Mouse (Mus musculus) midbrain, embryonic 10.5 days (tissue): ENCODE results near the gene Psip1. TPM values are rescaled to one million over a fixed set of nuclear protein-coding genes. Genes with fewer than 3 reads are reported as not detected.
"Not testable (repeated sequence)": the region's sequence is repeated elsewhere in the genome, so short reads cannot be mapped to it uniquely, and the experiment has no call there.

Experiments
- DNase-seq: peaks from one replicate; pipeline ENCODE4 v3.0.0-alpha.2; 2017; ENCODE audit warnings: low spot score
- H3K27ac ChIP-seq: fragments of 300-500 bp; sonication (generic); replicated peaks from 2 replicates; pipeline ENCODE4 v1.5.1; 2016; ENCODE audit warnings: mild to moderate bottlenecking
- H3K27me3 ChIP-seq: fragments of 300-500 bp; sonication (generic); 2 replicates; pipeline ENCODE4 v1.6.1; 2016; ENCODE audit warnings: low read depth, mild to moderate bottlenecking; ENCODE audit not compliant: poor library complexity, severe bottlenecking
- H3K36me3 ChIP-seq: fragments of 300-500 bp; sonication (generic); 2 replicates; pipeline ENCODE4 v1.6.1; 2016; ENCODE audit warnings: mild to moderate bottlenecking, moderate library complexity
- H3K4me1 ChIP-seq: fragments of 300-500 bp; sonication (generic); 2 replicates; pipeline ENCODE4 v1.6.1; 2016
- H3K4me3 ChIP-seq: fragments of 300-500 bp; sonication (generic); 2 replicates; pipeline ENCODE4 v1.5.1; 2016; ENCODE audit warnings: mild to moderate bottlenecking, moderate library complexity
- H3K9me3 ChIP-seq: fragments of 300-500 bp; sonication (generic); replicated peaks from 2 replicates; pipeline ENCODE4 v1.6.1; 2016; ENCODE audit warnings: mild to moderate bottlenecking
- WGBS: fragments of 180-500 bp; shearing (Covaris S2); methylation state at CpG from one replicate; pipeline ENCODE4 v1.1.7; 2016; 5-methylcytosine and 5-hydroxymethylcytosine counted together
- polyA plus RNA-seq: library from polyadenylated mRNA; unstranded; fragments of >200 nt; fragmentation: Nextera tagmentation; extraction: Ambion mirVana; gene quantifications from 2 replicates; pipeline ENCODE4 v1.2.1, GENCODE M21; 2016

Psip1 gene
- 302 and 314 TPM in 2 replicates for polyA plus RNA-seq

- Histone ChIP-seq H3K9me3 (no peaks in the 10 kb centered on the region), H3K36me3 (peaks cover 33% of the 10 kb centered on the region), H3K27me3 (no peaks in the 10 kb centered on the region), H3K27ac (peak within 1 kb of the TSS; percentile 100), H3K4me1 (peaks cover 41% of the 10 kb centered on the region), H3K4me3 (peak within 1 kb of the TSS; percentile 96)
- whole genome bisulfite sequencing: 2% methylated on average over 68 of the region's 86 CpGs
- peak; percentile 93 for DNase-seq
Measured at GRCm38 (mm10) chr4:83486117-83486901, at the start of gene Psip1. Psip1 (minus strand) TSS chr4:83486459.

- DNase-seq: no peak
- Histone ChIP-seq H3K27ac (no peak overlapping the region), H3K4me1 (peaks cover 9% of the 10 kb centered on the region; the same call in 1 of the 2 replicates), H3K36me3 (no peaks in the 10 kb centered on the region), H3K27me3 (no peaks in the 10 kb centered on the region), H3K9me3 (no peaks in the 10 kb centered on the region), H3K4me3 (no peak overlapping the region)
- 90% methylated on average over 7 of the region's 7 CpGs for WGBS
Measured at GRCm38 (mm10) chr4:83534024-83534423, 47.8 kb upstream of the Psip1 start.

GRCm38 (mm10) chr4:83533168-83533911 lies 47.1 kb upstream of the Psip1 start:
- H3K36me3 ChIP-seq: no peaks in the 10 kb centered on the region
- no peak overlapping the region for H3K4me3 ChIP-seq
- no peak overlapping the region for H3K27ac ChIP-seq
- peaks cover 9% of the 10 kb centered on the region; the same call in 1 of the 2 replicates for H3K4me1 ChIP-seq
- WGBS: 85% methylated on average over 9 of the region's 9 CpGs
- no peaks in the 10 kb centered on the region for H3K27me3 ChIP-seq
- no peak for DNase-seq
- no peaks in the 10 kb centered on the region for H3K9me3 ChIP-seq

- not testable (repeated sequence) for H3K4me3 ChIP-seq, H3K27ac ChIP-seq, H3K36me3 ChIP-seq, DNase-seq, H3K9me3 ChIP-seq, H3K27me3 ChIP-seq
- peaks cover 21% of the 10 kb centered on the region for H3K4me1 ChIP-seq
- WGBS: 93% methylated on average over 4 of the region's 4 CpGs
Measured at GRCm38 (mm10) chr4:83530060-83530459, 43.8 kb upstream of the Psip1 start.

- no peak overlapping the region for H3K4me3 ChIP-seq
- H3K27me3 ChIP-seq: no peaks in the 10 kb centered on the region
- no peak overlapping the region for H3K27ac ChIP-seq
- no peaks in the 10 kb centered on the region for H3K36me3 ChIP-seq
- H3K4me1 ChIP-seq: peaks cover 37% of the 10 kb centered on the region
- no peaks in the 10 kb centered on the region for H3K9me3 ChIP-seq
- peak; percentile 26 for DNase-seq
Measured at GRCm38 (mm10) chr4:83527921-83528320, 41.7 kb upstream of the Psip1 start.

GRCm38 (mm10) chr4:83526988-83527334 lies 40.7 kb upstream of the Psip1 start:
- Histone ChIP-seq H3K27me3 (no peaks in the 10 kb centered on the region), H3K4me1 (peaks cover 47% of the 10 kb centered on the region), H3K4me3 (no peak overlapping the region), H3K36me3 (no peaks in the 10 kb centered on the region), H3K9me3 (no peaks in the 10 kb centered on the region), H3K27ac (no peak overlapping the region)
- no peak for DNase-seq
- WGBS: 59% methylated on average over 6 of the region's 6 CpGs

GRCm38 (mm10) chr4:83526270-83526987 lies 40.2 kb upstream of the Psip1 start:
- Histone ChIP-seq H3K4me1 (peaks cover 52% of the 10 kb centered on the region), H3K36me3 (no peaks in the 10 kb centered on the region), H3K9me3 (no peaks in the 10 kb centered on the region), H3K4me3 (peak overlapping the region; percentile 82), H3K27ac (no peak overlapping the region), H3K27me3 (no peaks in the 10 kb centered on the region)
- no peak for DNase-seq
- WGBS: 8% methylated on average over 13 of the region's 13 CpGs

GRCm38 (mm10) chr4:83525690-83526055 lies 39.4 kb upstream of the Psip1 start:
- H3K9me3 ChIP-seq: no peaks in the 10 kb centered on the region
- WGBS: under 1% methylated on average over 18 of the region's 18 CpGs
- peak overlapping the region; percentile 96 for H3K27ac ChIP-seq
- no peaks in the 10 kb centered on the region for H3K36me3 ChIP-seq
- H3K27me3 ChIP-seq: no peaks in the 10 kb centered on the region
- no peak for DNase-seq
- H3K4me3 ChIP-seq: peak overlapping the region; percentile 82
- peaks cover 52% of the 10 kb centered on the region for H3K4me1 ChIP-seq

GRCm38 (mm10) chr4:83524843-83525689 lies 38.8 kb upstream of the Psip1 start, which contains the start of gene Ccdc171:
Ccdc171 (plus strand) TSS chr4:83525545.
- under 1% methylated on average over 72 of the region's 73 CpGs for WGBS
- peak within 1 kb of the TSS; percentile 96 for H3K27ac ChIP-seq
- H3K27me3 ChIP-seq: no peaks in the 10 kb centered on the region
- H3K4me3 ChIP-seq: peak within 1 kb of the TSS; percentile 82
- DNase-seq: peak; percentile 97
- H3K4me1 ChIP-seq: peaks cover 48% of the 10 kb centered on the region
- no peaks in the 10 kb centered on the region for H3K9me3 ChIP-seq
- H3K36me3 ChIP-seq: no peaks in the 10 kb centered on the region

- Histone ChIP-seq H3K27ac (peak overlapping the region; percentile 96), H3K36me3 (no peaks in the 10 kb centered on the region), H3K9me3 (no peaks in the 10 kb centered on the region), H3K4me3 (peak overlapping the region; percentile 82), H3K27me3 (no peaks in the 10 kb centered on the region), H3K4me1 (peaks cover 48% of the 10 kb centered on the region)
- 3% methylated on average over 6 of the region's 6 CpGs for WGBS
- no peak for DNase-seq
Measured at GRCm38 (mm10) chr4:83524456-83524842, 38.2 kb upstream of the Psip1 start.

- Histone ChIP-seq H3K4me1 (peaks cover 47% of the 10 kb centered on the region), H3K36me3 (no peaks in the 10 kb centered on the region), H3K27me3 (no peaks in the 10 kb centered on the region), H3K4me3 (no peak overlapping the region), H3K27ac (peak overlapping the region; percentile 19; the same call in 1 of the 2 replicates), H3K9me3 (no peaks in the 10 kb centered on the region)
- no peak for DNase-seq
- 50% methylated on average over 5 of the region's 5 CpGs for WGBS
Measured at GRCm38 (mm10) chr4:83522066-83522465, 35.8 kb upstream of the Psip1 start.

GRCm38 (mm10) chr4:83520308-83520707 lies 34.0 kb upstream of the Psip1 start:
- DNase-seq: no peak
- H3K27me3 ChIP-seq: no peaks in the 10 kb centered on the region
- no peaks in the 10 kb centered on the region for H3K9me3 ChIP-seq
- no peak overlapping the region for H3K4me3 ChIP-seq
- H3K36me3 ChIP-seq: no peaks in the 10 kb centered on the region
- peaks cover 31% of the 10 kb centered on the region for H3K4me1 ChIP-seq
- H3K27ac ChIP-seq: no peak overlapping the region
- WGBS: 81% methylated on average over 4 of the region's 4 CpGs
